Mouse (Mus musculus): ENCODE measurements around the gene Mtfmt.

GRCm38 (mm10) chr9:65464161-65464560 is 28.6 kb downstream of the Mtfmt start:
- TF ChIP-seq CTCF (IDR thresholded peaks at IDR 0.05; ENCODE audit: low read depth): no peak
- TF ChIP-seq EP300 (IDR thresholded peaks at IDR 0.05; ENCODE audit: low read depth): no peak
